Mouse (Mus musculus): ENCODE measurements at regions not wholly inside any gene's neighbourhood (a gene's known extent, or its start where the extent isn't known, plus 50 kb on each side); places are given as distances from the start of the nearest gene placed in this dataset.

DNA sequence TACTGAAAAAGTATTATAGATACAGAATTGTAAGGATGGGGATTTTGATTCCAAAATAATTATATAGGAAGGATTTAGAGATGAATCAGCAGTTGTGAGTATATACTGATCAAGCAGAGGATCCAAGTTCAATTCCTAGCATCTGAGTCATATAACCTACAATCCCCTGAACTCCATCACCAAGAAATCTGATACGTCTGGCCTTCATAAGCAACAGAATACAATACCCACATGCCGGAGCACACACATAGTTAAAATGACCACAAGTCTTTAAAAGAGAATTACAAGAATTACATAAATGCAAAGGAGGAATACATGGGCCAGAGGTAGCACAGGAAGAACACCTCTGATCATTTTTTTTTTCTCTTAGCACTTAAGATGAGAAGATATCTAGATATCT, 847.7 kb downstream of the D3Ertd751e start:
- no peak for DNase-seq

DNA sequence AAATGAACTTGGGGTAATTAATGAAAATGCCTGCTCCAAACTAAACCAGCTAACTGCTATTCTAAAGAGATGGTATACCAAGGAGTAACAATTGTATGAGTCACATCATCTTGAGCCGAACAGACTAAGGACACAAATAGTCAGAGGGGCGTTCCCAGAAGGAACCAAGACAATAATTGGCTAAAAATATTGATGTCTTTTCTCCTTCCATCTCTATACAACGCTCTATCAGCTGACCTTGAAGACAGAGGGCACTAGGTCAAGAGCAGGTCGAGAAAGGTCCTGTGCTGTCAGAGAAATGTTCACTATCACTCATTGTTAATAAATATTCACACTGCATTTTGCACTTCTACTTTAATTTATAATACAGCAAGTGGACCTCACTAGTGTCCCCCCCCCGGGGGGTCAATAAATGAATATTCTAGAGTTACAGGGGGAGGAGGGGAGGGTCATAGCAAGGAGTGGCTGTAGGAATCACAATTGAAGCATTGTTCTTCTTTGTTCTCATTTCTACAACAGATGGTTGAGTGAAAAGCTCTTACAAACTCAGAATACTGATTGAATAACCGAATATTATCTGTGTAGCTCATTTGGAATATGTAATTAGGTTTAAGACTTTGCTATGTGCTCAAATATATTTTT, 851.5 kb downstream of the D3Ertd751e start:
- no peak for DNase-seq

- DNase-seq: no peak
These were observed 854.3 kb downstream of the D3Ertd751e start for GRCm38 (mm10) chr3:42596686-42597085.
